Mouse (Mus musculus) thymus, postnatal 4 days (tissue): ENCODE measurements around the gene Cd2ap.
A peak's percentile ranks its signal among the peaks of the same experiment; 100 is the strongest.

Experiments used
- DNase-seq: peaks from one replicate; pipeline ENCODE4 v3.0.0; 2021

Gene Cd2ap

DNA sequence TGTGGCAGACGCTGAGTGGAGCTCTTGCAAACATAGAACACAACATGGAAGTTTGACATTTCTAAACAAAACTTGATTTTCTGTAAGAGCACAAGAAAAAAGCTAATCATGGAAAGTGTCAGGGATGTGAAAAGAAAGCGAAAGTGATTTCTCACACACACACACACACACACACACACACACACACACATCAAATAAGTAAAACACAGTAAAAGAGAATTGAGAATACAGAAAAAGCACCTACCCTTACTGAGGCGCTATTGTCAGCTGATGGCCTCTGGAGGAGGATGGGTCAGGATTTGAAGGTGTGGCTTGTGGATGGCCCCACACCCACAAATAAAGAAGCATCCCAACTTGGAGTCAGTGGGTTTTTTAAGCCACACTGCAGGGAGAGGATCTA, 19.0 kb downstream of the Cd2ap start:
- DNase-seq: no peak

DNA sequence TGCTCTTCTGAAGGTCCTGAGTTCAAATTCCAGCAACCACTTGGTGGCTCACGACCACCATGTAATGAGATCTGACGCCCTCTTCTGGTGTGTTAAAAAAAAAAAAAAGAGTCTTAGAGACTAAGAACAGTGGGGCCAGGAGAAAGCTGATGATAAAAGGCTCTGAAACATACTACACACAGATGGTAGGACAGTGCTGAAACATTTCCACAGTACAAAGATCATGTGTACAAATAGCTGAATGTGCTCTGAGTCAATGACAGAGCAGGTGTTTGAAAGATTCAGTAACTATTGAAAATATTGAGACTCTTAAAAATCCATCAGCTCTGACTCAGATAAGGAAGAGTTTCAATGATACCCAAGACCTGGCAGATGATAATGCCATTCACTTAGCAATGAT, 29.4 kb downstream of the Cd2ap start:
- no peak for DNase-seq

DNA sequence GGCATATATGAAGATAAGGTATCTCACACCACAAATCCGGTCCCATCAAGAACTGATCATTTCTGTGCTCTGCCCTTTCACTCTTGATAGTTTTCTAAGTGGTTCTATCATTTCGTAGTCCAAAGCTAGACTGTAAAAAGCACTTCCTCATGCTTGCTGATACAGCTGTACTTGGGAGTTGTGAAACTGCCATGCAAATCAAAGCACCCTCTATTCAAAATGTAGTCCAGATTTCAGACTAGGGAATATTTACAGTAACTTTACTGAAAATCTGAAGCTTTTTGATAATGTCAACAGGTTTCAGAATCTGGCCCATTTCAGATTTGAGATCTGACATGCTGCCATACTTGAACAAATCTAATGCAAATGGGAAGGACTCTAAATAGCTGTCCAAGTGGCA, 39.3 kb downstream of the Cd2ap start:
- DNase-seq: no peak

DNA sequence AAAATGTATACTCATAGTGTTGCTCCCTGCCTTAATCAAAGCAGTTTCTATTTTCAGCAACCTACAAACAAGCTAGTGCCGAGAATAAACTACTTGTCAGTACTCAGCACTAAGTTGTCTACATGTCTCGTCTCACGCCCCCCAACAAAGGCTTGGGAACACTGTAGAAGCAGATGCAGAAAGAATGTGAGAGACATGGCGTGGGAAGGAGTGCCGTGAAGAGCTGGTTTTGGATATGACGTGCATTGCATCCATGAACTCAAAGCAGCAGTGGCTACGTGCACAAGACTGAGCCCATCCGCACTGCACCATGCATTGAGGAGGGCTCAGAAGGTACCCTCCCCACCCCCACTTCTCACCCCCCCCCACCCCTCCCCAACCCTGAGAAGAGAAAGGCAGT, 53.7 kb downstream of the Cd2ap start:
- DNase-seq: no peak

DNA sequence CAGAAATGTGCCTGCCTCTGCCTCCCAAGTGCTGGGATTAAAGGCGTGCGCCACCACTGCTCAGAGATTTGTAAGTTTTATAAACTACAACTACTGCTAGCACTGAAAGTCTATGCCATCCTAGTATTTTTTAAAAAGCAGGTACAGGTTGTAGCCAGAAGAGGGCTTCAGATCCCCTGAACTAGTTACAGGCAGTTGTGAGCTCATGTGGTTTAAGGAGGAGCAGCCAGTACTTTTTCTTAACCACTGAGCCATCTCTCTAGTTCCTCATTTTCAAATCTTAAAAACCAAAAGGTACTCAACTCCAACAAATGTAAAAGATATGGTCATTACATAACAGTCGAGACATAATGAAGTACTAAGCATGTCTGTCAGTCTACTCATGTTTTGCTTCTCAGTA, 61.1 kb downstream of the Cd2ap start:
- DNase-seq: no peak

DNA sequence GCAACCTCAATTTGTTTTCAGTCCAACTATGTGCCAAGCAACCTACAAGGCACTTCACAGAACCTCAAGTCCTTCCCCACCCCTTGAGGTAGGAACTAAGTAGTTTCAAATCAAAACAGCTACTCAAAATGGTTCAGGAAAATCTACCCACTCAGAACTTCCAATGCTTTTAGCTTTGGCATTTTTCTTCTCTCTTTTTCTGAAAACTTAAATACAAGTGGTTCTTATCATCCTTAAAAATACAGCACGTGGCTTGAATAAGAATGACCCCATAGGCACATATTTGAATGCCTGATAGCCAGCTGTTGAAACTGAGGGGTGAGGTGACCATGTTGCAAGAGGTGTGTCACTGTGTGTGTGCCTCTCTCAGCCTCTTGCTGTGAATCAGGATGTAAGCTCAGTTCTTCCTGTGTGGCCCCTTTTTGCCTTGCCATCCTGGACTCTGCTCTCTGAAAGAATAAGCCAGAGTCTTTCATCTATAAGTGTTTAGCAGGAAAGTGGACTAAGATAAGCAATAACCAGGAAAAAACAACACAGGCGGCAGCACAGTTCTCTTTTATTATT, 84.0 kb downstream of the Cd2ap start:
- DNase-seq: no peak

DNA sequence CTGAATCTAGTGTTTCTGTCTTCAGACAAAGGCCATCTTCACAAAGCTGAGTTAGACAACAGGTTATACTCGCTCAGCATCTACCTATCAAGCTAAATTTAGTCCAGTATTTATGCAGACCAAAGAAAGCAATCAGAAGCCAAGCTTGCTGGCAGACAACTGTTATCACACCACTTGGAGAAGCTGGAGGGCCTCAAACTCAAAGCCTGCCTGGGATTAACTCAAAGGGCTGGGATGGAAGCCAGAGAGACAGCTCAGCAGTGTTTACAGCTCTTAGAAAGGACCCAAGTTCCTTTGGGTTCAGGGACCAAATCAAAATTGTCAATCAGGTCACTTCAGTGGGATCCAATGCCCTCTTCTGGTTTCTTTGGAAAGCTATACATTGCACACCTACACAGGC, 85.7 kb downstream of the Cd2ap start:
- DNase-seq: no peak

DNA sequence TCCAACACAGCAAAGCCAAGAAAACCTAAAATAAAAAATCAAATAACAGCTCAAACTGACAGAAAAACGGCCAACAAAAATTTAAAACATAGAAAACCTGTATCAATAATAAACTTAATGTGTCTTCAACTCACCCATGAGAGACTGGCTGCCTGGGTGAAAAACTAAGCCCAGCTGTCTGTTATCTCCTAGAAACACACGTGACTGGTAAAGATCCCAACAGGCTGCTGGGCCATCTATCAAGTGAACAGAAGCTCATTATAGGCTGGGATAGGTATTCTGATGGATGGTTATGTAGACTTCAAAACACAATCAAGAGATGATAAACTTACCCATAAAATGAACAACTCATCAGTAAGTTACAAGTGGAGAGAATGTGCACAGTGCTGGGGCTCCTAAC, 86.7 kb downstream of the Cd2ap start:
- no peak for DNase-seq

DNA sequence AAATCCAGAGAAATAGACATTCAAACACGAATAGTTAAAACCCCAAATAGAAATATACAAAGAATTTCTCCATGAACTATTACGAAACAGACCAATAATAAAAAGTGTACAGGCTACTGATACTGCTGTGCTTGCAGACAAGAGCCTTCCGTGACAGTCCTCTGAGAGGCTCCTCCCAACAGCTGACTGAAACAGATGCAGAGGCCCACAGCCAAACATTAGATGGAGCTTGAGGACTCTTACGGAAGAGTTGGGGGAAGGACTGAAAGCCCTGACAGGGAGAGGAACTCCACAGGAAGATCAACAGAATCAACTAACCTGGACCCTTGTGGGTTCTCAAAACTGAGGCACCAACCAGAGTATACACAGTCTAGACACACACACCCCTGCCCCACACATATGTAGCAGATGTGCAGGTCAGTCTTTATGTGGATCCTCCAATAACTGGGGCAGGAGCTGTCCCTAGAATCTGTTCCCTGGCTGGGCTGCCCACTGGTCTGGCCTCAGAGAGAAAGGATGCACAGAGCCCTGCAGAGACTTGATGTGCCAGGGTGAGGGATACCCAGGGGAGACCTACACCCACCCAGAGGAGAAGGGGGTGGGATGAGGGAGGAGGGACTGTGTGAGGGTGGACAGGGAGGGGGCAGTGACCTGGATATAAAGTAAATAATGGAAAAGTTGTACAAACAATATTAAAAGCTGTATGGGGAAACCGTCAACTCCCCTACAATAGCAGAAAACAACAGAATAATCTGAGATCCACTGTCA, 87.6 kb downstream of the Cd2ap start:
- DNase-seq: no peak

DNA sequence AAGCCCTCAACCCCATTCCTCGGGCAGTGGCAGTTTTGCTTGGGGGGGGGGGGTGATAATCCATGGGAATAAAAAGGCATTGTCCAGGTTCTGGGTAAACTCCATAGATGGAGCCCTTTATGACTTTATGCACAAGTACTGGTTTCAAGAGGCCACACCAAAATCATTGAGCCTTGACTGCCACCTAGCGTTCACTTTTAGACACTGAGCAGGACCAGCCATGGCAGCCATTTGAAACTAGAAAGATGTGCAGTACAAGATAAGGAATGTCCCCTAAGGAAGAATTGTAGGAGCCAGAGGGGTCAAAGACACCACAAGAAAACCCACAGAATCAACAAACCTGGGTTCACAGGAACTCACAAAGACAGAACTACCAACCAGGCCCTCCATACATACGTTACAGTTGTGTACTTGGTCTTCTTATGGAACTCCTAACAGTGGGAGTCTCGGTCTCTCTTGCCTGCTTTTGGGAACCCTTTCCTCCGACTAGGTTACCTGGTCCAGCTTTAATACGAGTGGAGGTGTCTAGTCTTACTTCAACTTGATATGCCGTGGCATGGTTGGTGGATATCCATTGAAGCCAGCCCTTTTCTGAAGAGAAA, 94.2 kb downstream of the Cd2ap start:
- peak; percentile 64 for DNase-seq

DNA sequence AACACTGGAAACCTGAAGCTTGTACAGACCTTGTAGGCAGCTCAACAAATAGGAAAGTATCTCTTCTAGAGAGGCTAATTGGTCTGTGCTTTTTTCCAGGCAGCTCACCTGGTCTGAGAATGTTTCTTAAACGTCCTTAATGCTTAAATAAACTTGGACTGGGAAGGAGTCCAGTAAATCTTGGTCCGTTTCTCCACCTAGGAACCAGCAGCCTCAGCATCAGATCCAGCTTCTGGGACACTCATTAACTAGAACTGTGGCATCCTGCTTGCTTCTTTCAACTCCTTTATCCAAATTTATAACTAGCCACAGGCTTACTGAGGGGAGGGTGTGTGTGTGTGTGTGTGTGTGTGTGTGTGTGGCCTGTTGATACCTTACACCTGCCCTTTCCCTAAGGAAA, 122.7 kb downstream of the Cd2ap start:
- DNase-seq: no peak

DNA sequence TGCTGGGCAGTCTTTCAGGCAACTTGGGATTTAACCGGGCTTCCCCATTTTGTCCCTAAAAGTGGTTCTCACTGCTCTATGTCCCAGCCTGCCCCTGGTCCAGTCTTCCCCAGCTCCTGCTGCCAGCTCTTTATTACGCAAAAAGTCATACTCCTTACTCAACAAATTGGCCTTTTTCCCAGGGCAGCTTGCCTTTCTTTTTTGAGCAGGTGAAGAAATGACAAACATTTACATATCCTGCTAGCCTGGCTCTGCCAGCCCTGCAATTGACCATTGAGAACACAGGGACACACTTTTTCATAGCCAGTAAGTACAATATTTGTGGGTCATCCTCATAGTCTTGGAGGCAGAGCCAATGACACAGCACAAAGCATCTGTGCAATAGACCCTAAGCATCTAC, 124.3 kb downstream of the Cd2ap start:
- DNase-seq: no peak

DNA sequence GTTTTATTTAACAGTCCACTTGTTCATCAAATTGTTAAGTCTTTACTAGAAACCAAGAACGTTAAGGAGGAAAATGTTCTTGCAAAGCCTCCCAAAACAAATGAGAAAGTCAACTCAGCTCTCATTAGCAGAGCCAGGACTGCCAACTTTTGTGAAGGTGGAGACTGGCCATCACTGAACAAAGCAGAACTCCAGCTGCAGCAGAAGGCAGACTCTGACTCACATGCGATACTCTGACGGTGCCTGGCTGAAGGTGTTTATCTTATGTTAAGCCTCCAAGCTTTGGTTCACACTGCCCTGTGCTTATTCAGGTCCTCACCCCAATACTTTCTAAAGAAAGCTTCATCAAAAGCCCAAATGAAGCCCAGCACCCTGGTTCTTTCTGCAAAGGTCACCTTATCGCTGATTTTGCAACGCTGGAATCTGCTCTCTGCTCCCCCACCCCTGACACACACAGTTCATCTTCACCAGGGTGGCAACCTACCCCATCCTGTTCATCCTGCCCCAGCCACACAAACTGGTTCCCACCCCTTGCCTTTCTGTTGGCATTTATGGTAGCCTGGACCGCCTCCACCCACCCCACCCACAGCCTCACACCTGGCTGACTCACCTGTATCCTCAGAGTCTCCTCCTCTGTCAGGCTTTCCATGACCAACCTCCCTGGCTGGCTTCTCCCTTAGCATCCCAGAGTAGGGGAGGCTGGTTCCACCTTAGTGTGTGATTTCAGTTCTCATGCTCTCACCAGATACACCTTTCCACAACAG, 130.6 kb downstream of the Cd2ap start:
- DNase-seq: no peak
